Mouse (Mus musculus): Measurements from ENCODE around the gene Kcnj14.

Gene Kcnj14

GRCm38 (mm10) chr7:45798511-45798836 is 26.1 kb downstream of the Kcnj14 start:
- TF ChIP-seq CTCF (conservative IDR thresholded peaks at IDR 0.05; ENCODE audit: low read length), result no peak
- TF ChIP-seq POU5F1 (IDR thresholded peaks at IDR 0.05; ENCODE audit: borderline replicate concordance, low read length), result no peak
- TF ChIP-seq NANOG (IDR thresholded peaks at IDR 0.05; ENCODE audit: borderline replicate concordance, low read length), result no peak
- peak overlapping the region; percentile 78 for H3K4me3 ChIP-seq (replicated peaks; ENCODE audit: low read length)
- no peaks in the 10 kb centered on the region for H3K9me3 ChIP-seq (ENCODE audit: low read length)
- peaks cover 60% of the 10 kb centered on the region for H3K4me1 ChIP-seq (replicated peaks; ENCODE audit: low read depth, low read length)
- peaks cover 8% of the 10 kb centered on the region for H3K36me3 ChIP-seq (ENCODE audit: insufficient read depth, low read length)
- peaks cover 28% of the 10 kb centered on the region for H3K27me3 ChIP-seq (ENCODE audit: insufficient read depth, low read length)

GRCm38 (mm10) chr7:45797661-45798510 is 26.7 kb downstream of the Kcnj14 start:
- TF ChIP-seq POU5F1 (IDR thresholded peaks at IDR 0.05; ENCODE audit: borderline replicate concordance, low read length), result no peak
- TF ChIP-seq NANOG (IDR thresholded peaks at IDR 0.05; ENCODE audit: borderline replicate concordance, low read length), result no peak
- no peak for TF ChIP-seq CTCF (conservative IDR thresholded peaks at IDR 0.05; ENCODE audit: low read length)
- Histone ChIP-seq H3K36me3 (ENCODE audit: insufficient read depth, low read length) (peaks cover 4% of the 10 kb centered on the region), H3K27me3 (ENCODE audit: insufficient read depth, low read length) (peaks cover 32% of the 10 kb centered on the region), H3K4me1 (replicated peaks; ENCODE audit: low read depth, low read length) (peaks cover 66% of the 10 kb centered on the region), H3K4me3 (replicated peaks; ENCODE audit: low read length) (peak overlapping the region; percentile 78), H3K9me3 (ENCODE audit: low read length) (no peaks in the 10 kb centered on the region)

GRCm38 (mm10) chr7:45796950-45797349 is 27.6 kb downstream of the Kcnj14 start:
- TF ChIP-seq CTCF (conservative IDR thresholded peaks at IDR 0.05; ENCODE audit: low read length), result no peak
- Histone ChIP-seq H3K9me3 (ENCODE audit: low read length) (no peaks in the 10 kb centered on the region), H3K4me1 (replicated peaks; ENCODE audit: low read depth, low read length) (peaks cover 69% of the 10 kb centered on the region), H3K36me3 (ENCODE audit: insufficient read depth, low read length) (no peaks in the 10 kb centered on the region), H3K27me3 (ENCODE audit: insufficient read depth, low read length) (peaks cover 34% of the 10 kb centered on the region), H3K4me3 (replicated peaks; ENCODE audit: low read length) (peak overlapping the region; percentile 78; the same call in 1 of the 2 replicates)

- TF ChIP-seq POU5F1 (IDR thresholded peaks at IDR 0.05; ENCODE audit: borderline replicate concordance, low read length), result no peak
- no peak for TF ChIP-seq CTCF (conservative IDR thresholded peaks at IDR 0.05; ENCODE audit: low read length)
- TF ChIP-seq NANOG (IDR thresholded peaks at IDR 0.05; ENCODE audit: borderline replicate concordance, low read length), result no peak
- Histone ChIP-seq H3K4me1 (replicated peaks; ENCODE audit: low read depth, low read length) (peaks cover 69% of the 10 kb centered on the region), H3K4me3 (replicated peaks; ENCODE audit: low read length) (peak overlapping the region; percentile 71), H3K36me3 (ENCODE audit: insufficient read depth, low read length) (peaks cover 12% of the 10 kb centered on the region), H3K27me3 (ENCODE audit: insufficient read depth, low read length) (peaks cover 34% of the 10 kb centered on the region), H3K9me3 (ENCODE audit: low read length) (peaks cover 3% of the 10 kb centered on the region; the same call in 1 of the 2 replicates)
Observed at GRCm38 (mm10) chr7:45794971-45795370, 29.6 kb downstream of the Kcnj14 start.

- Histone ChIP-seq H3K9me3 (ENCODE audit: low read length) (peaks cover 5% of the 10 kb centered on the region; the same call in 1 of the 2 replicates), H3K4me1 (replicated peaks; ENCODE audit: low read depth, low read length) (peaks cover 61% of the 10 kb centered on the region), H3K36me3 (ENCODE audit: insufficient read depth, low read length) (peaks cover 21% of the 10 kb centered on the region), H3K27me3 (ENCODE audit: insufficient read depth, low read length) (peaks cover 34% of the 10 kb centered on the region), H3K4me3 (replicated peaks; ENCODE audit: low read length) (peak overlapping the region; percentile 71)
- TF ChIP-seq CTCF (conservative IDR thresholded peaks at IDR 0.05; ENCODE audit: low read length) (no peak), NANOG (IDR thresholded peaks at IDR 0.05; ENCODE audit: borderline replicate concordance, low read length) (no peak), POU5F1 (IDR thresholded peaks at IDR 0.05; ENCODE audit: borderline replicate concordance, low read length) (no peak)
Observed at GRCm38 (mm10) chr7:45793969-45794585, 30.5 kb downstream of the Kcnj14 start.

GRCm38 (mm10) chr7:45793240-45793639 is 31.3 kb downstream of the Kcnj14 start:
- H3K4me3 ChIP-seq (replicated peaks; ENCODE audit: low read length), result peak overlapping the region; percentile 71
- peaks cover 28% of the 10 kb centered on the region for H3K36me3 ChIP-seq (ENCODE audit: insufficient read depth, low read length)
- peaks cover 5% of the 10 kb centered on the region; the same call in 1 of the 2 replicates for H3K9me3 ChIP-seq (ENCODE audit: low read length)
- no peak for TF ChIP-seq CTCF (conservative IDR thresholded peaks at IDR 0.05; ENCODE audit: low read length)
- no peak for TF ChIP-seq POU5F1 (IDR thresholded peaks at IDR 0.05; ENCODE audit: borderline replicate concordance, low read length)
- no peak for TF ChIP-seq NANOG (IDR thresholded peaks at IDR 0.05; ENCODE audit: borderline replicate concordance, low read length)
- peaks cover 59% of the 10 kb centered on the region for H3K4me1 ChIP-seq (replicated peaks; ENCODE audit: low read depth, low read length)
- H3K27me3 ChIP-seq (ENCODE audit: insufficient read depth, low read length), result peaks cover 31% of the 10 kb centered on the region

GRCm38 (mm10) chr7:45791756-45792490 is 32.7 kb downstream of the Kcnj14 start:
- Histone ChIP-seq H3K4me3 (replicated peaks; ENCODE audit: low read length) (peak overlapping the region; percentile 45), H3K4me1 (replicated peaks; ENCODE audit: low read depth, low read length) (peaks cover 61% of the 10 kb centered on the region), H3K27me3 (ENCODE audit: insufficient read depth, low read length) (peaks cover 20% of the 10 kb centered on the region), H3K9me3 (ENCODE audit: low read length) (peaks cover 5% of the 10 kb centered on the region; the same call in 1 of the 2 replicates), H3K36me3 (ENCODE audit: insufficient read depth, low read length) (peaks cover 32% of the 10 kb centered on the region)
- TF ChIP-seq NANOG (IDR thresholded peaks at IDR 0.05; ENCODE audit: borderline replicate concordance, low read length), result no peak

- Histone ChIP-seq H3K9me3 (ENCODE audit: low read length) (peaks cover 5% of the 10 kb centered on the region; the same call in 1 of the 2 replicates), H3K4me1 (replicated peaks; ENCODE audit: low read depth, low read length) (peaks cover 71% of the 10 kb centered on the region), H3K4me3 (replicated peaks; ENCODE audit: low read length) (no peak overlapping the region), H3K36me3 (ENCODE audit: insufficient read depth, low read length) (peaks cover 32% of the 10 kb centered on the region), H3K27me3 (ENCODE audit: insufficient read depth, low read length) (peaks cover 20% of the 10 kb centered on the region)
- TF ChIP-seq POU5F1 (IDR thresholded peaks at IDR 0.05; ENCODE audit: borderline replicate concordance, low read length), result no peak
- no peak for TF ChIP-seq CTCF (conservative IDR thresholded peaks at IDR 0.05; ENCODE audit: low read length)
- TF ChIP-seq NANOG (IDR thresholded peaks at IDR 0.05; ENCODE audit: borderline replicate concordance, low read length), result no peak
Observed at GRCm38 (mm10) chr7:45790721-45791120, 33.9 kb downstream of the Kcnj14 start.

All from E14TG2a.4 (cell line).